Mouse (Mus musculus): ENCODE data around the gene Vdac1. TPM values are rescaled to one million over a fixed set of nuclear protein-coding genes. Genes with fewer than 3 reads are reported as not detected.

The Vdac1 gene
- 266 and 271 TPM in 2 replicates for polyA plus RNA-seq (2015; fragmentation: Nextera tagmentation; extraction: Ambion mirVana)

- no peaks in the 10 kb centered on the region for H3K27me3 ChIP-seq (replicated peaks)
- no peaks in the 10 kb centered on the region for H3K9me3 ChIP-seq
- under 1% methylated on average over 83 of the region's 84 CpGs for WGBS
- no peaks in the 10 kb centered on the region for H3K36me3 ChIP-seq
- H3K27ac ChIP-seq = peak within 1 kb of the TSS; percentile 97
- peak; percentile 90 for ATAC-seq (ENCODE audit: insufficient read depth, low FRiP score, low read depth)
- peak within 1 kb of the TSS; percentile 82 for H3K4me3 ChIP-seq (replicated peaks)
- H3K4me1 ChIP-seq = peaks cover 40% of the 10 kb centered on the region
- H3K4me2 ChIP-seq = peak within 1 kb of the TSS; percentile 66
- H3K9ac ChIP-seq = peak within 1 kb of the TSS; percentile 95
Measured at GRCm38 (mm10) chr11:52360471-52361277, at the start of gene Vdac1. TSS of gene Vdac1 (plus strand) at chr11:52360860.

GRCm38 (mm10) chr11:52314102-52314793, 46.4 kb upstream of the Vdac1 start:
- no peaks in the 10 kb centered on the region for H3K4me1 ChIP-seq
- no peaks in the 10 kb centered on the region for H3K27me3 ChIP-seq (replicated peaks)
- no peak overlapping the region for H3K4me3 ChIP-seq (replicated peaks)
- H3K9me3 ChIP-seq = no peaks in the 10 kb centered on the region
- 0 out of 2 replicates have a peak overlapping the region, but pooled peaks have one; percentile 23 for H3K4me2 ChIP-seq
- no peak overlapping the region for H3K27ac ChIP-seq
- H3K9ac ChIP-seq = no peak overlapping the region
- no peak for ATAC-seq (ENCODE audit: insufficient read depth, low FRiP score, low read depth)
- WGBS = 20% methylated on average over 26 of the region's 26 CpGs
- H3K36me3 ChIP-seq = no peaks in the 10 kb centered on the region

GRCm38 (mm10) chr11:52318445-52318844, 42.2 kb upstream of the Vdac1 start:
- H3K36me3 ChIP-seq = no peaks in the 10 kb centered on the region
- WGBS = 57% methylated on average over 13 of the region's 13 CpGs

GRCm38 (mm10) chr11:52319664-52320063, 41.0 kb upstream of the Vdac1 start:
- H3K36me3 ChIP-seq = no peaks in the 10 kb centered on the region
- H3K27ac ChIP-seq = no peak overlapping the region
- WGBS = 60% methylated on average over 4 of the region's 4 CpGs
- H3K4me3 ChIP-seq (replicated peaks) = no peak overlapping the region
- H3K27me3 ChIP-seq (replicated peaks) = no peaks in the 10 kb centered on the region
- H3K9ac ChIP-seq = no peak overlapping the region
- no peak overlapping the region for H3K4me2 ChIP-seq
- H3K9me3 ChIP-seq = no peaks in the 10 kb centered on the region
- H3K4me1 ChIP-seq = no peaks in the 10 kb centered on the region
- no peak for ATAC-seq (ENCODE audit: insufficient read depth, low FRiP score, low read depth)

More at GRCm38 (mm10) chr11:52318445-52318844, 42.2 kb upstream of the Vdac1 start:
- ATAC-seq (ENCODE audit: insufficient read depth, low FRiP score, low read depth) = no peak
- H3K27ac ChIP-seq = no peak overlapping the region
- no peak overlapping the region for H3K4me3 ChIP-seq (replicated peaks)
- no peaks in the 10 kb centered on the region for H3K27me3 ChIP-seq (replicated peaks)
- no peak overlapping the region for H3K4me2 ChIP-seq
- no peaks in the 10 kb centered on the region for H3K9me3 ChIP-seq
- H3K4me1 ChIP-seq = no peaks in the 10 kb centered on the region
- H3K9ac ChIP-seq = no peak overlapping the region

- H3K4me1 ChIP-seq = no peaks in the 10 kb centered on the region
- no peaks in the 10 kb centered on the region for H3K9me3 ChIP-seq
- H3K27ac ChIP-seq = no peak overlapping the region
- no peak overlapping the region for H3K9ac ChIP-seq
- ATAC-seq (ENCODE audit: insufficient read depth, low FRiP score, low read depth) = no peak
- H3K27me3 ChIP-seq (replicated peaks) = no peaks in the 10 kb centered on the region
- no peaks in the 10 kb centered on the region for H3K36me3 ChIP-seq
- no peak overlapping the region for H3K4me3 ChIP-seq (replicated peaks)
- WGBS = 79% methylated on average over 4 of the region's 4 CpGs
- H3K4me2 ChIP-seq = no peak overlapping the region
Measured at GRCm38 (mm10) chr11:52320529-52320928, 40.1 kb upstream of the Vdac1 start.

GRCm38 (mm10) chr11:52321540-52321939, 39.1 kb upstream of the Vdac1 start:
- H3K4me1 ChIP-seq = no peaks in the 10 kb centered on the region
- H3K27ac ChIP-seq = no peak overlapping the region
- H3K36me3 ChIP-seq = no peaks in the 10 kb centered on the region
- no peak overlapping the region for H3K4me2 ChIP-seq
- H3K4me3 ChIP-seq (replicated peaks) = no peak overlapping the region
- WGBS = 57% methylated on average over 3 of the region's 3 CpGs
- H3K9me3 ChIP-seq = no peaks in the 10 kb centered on the region
- no peak overlapping the region for H3K9ac ChIP-seq
- no peak for ATAC-seq (ENCODE audit: insufficient read depth, low FRiP score, low read depth)
- no peaks in the 10 kb centered on the region for H3K27me3 ChIP-seq (replicated peaks)

GRCm38 (mm10) chr11:52324442-52325367, 36.0 kb upstream of the Vdac1 start:
- H3K9ac ChIP-seq = no peak overlapping the region
- no peaks in the 10 kb centered on the region for H3K4me1 ChIP-seq
- H3K4me3 ChIP-seq (replicated peaks) = no peak overlapping the region
- H3K27me3 ChIP-seq (replicated peaks) = no peaks in the 10 kb centered on the region
- ATAC-seq (ENCODE audit: insufficient read depth, low FRiP score, low read depth) = no peak
- no peaks in the 10 kb centered on the region for H3K36me3 ChIP-seq
- no peak overlapping the region for H3K4me2 ChIP-seq
- no peaks in the 10 kb centered on the region for H3K9me3 ChIP-seq
- H3K27ac ChIP-seq = no peak overlapping the region
- 60% methylated on average over 23 of the region's 23 CpGs for WGBS

GRCm38 (mm10) chr11:52327313-52327712, 33.3 kb upstream of the Vdac1 start:
- no peaks in the 10 kb centered on the region for H3K9me3 ChIP-seq
- no peaks in the 10 kb centered on the region for H3K4me1 ChIP-seq
- no peak for ATAC-seq (ENCODE audit: insufficient read depth, low FRiP score, low read depth)
- 43% methylated on average over 3 of the region's 3 CpGs for WGBS
- no peaks in the 10 kb centered on the region for H3K27me3 ChIP-seq (replicated peaks)
- no peak overlapping the region for H3K4me2 ChIP-seq
- no peak overlapping the region for H3K4me3 ChIP-seq (replicated peaks)
- H3K27ac ChIP-seq = no peak overlapping the region
- H3K9ac ChIP-seq = no peak overlapping the region
- H3K36me3 ChIP-seq = no peaks in the 10 kb centered on the region

- no peaks in the 10 kb centered on the region for H3K36me3 ChIP-seq
- H3K27ac ChIP-seq = no peak overlapping the region
- no peak overlapping the region for H3K4me3 ChIP-seq (replicated peaks)
- 25% methylated on average over 16 of the region's 16 CpGs for WGBS
- no peaks in the 10 kb centered on the region for H3K27me3 ChIP-seq (replicated peaks)
- H3K9ac ChIP-seq = no peak overlapping the region
- no peaks in the 10 kb centered on the region for H3K4me1 ChIP-seq
- no peaks in the 10 kb centered on the region for H3K9me3 ChIP-seq
- ATAC-seq (ENCODE audit: insufficient read depth, low FRiP score, low read depth) = 0 out of 2 replicates have a peak, but pooled peaks have one; percentile 35
- H3K4me2 ChIP-seq = no peak overlapping the region
Measured at GRCm38 (mm10) chr11:52332421-52333118, 28.1 kb upstream of the Vdac1 start.

- H3K36me3 ChIP-seq = no peaks in the 10 kb centered on the region
- H3K27me3 ChIP-seq (replicated peaks) = no peaks in the 10 kb centered on the region
- 92% methylated on average over 13 of the region's 13 CpGs for WGBS
- H3K27ac ChIP-seq = no peak overlapping the region
- H3K9ac ChIP-seq = no peak overlapping the region
- H3K9me3 ChIP-seq = no peaks in the 10 kb centered on the region
- H3K4me3 ChIP-seq (replicated peaks) = no peak overlapping the region
- no peak overlapping the region for H3K4me2 ChIP-seq
- H3K4me1 ChIP-seq = no peaks in the 10 kb centered on the region
- no peak for ATAC-seq (ENCODE audit: insufficient read depth, low FRiP score, low read depth)
Measured at GRCm38 (mm10) chr11:52333616-52334015, 27.0 kb upstream of the Vdac1 start.

GRCm38 (mm10) chr11:52335263-52335662, 25.4 kb upstream of the Vdac1 start:
- Histone ChIP-seq H3K4me2 (no peak overlapping the region), H3K4me3 (replicated peaks) (no peak overlapping the region), H3K27me3 (replicated peaks) (no peaks in the 10 kb centered on the region), H3K9me3 (no peaks in the 10 kb centered on the region), H3K27ac (no peak overlapping the region), H3K36me3 (no peaks in the 10 kb centered on the region), H3K9ac (no peak overlapping the region), H3K4me1 (no peaks in the 10 kb centered on the region)
- WGBS = 87% methylated on average over 4 of the region's 4 CpGs
- no peak for ATAC-seq (ENCODE audit: insufficient read depth, low FRiP score, low read depth)

Measured in stomach, embryonic 15.5 days (tissue).